Mouse (Mus musculus) hindbrain, embryonic 16.5 days (tissue): ENCODE data around the gene Tenm2. TPM values are rescaled to one million over a fixed set of nuclear protein-coding genes. Genes with fewer than 3 reads are reported as not detected.
A peak's percentile ranks its signal among the peaks of the same experiment; 100 is the strongest.

Source experiments
- ATAC-seq: fragments of 200-750 bp; cut with Nextera tagmentation; 2 replicates; pipeline ENCODE4 v1.8.0; 2017; ENCODE audit warnings: moderate TSS enrichment, moderate library complexity
- H3K27ac ChIP-seq: fragments of 300-500 bp; sonication (generic); 2 replicates; pipeline ENCODE4 v1.5.1; 2014; ENCODE audit warnings: low read depth, mild to moderate bottlenecking, control low read depth, low read length, moderate library complexity
- H3K27me3 ChIP-seq: fragments of 300-500 bp; sonication (generic); replicated peaks from 2 replicates; pipeline ENCODE4 v1.6.1; 2014; ENCODE audit warnings: low read length; ENCODE audit not compliant: control insufficient read depth, insufficient read depth
- H3K36me3 ChIP-seq: fragments of 300-500 bp; sonication (generic); 2 replicates; pipeline ENCODE4 v1.6.1; 2014; ENCODE audit warnings: mild to moderate bottlenecking, low read length, moderate library complexity, mixed read lengths; ENCODE audit not compliant: control insufficient read depth, insufficient read depth
- H3K4me1 ChIP-seq: fragments of 300-500 bp; sonication (generic); 2 replicates; pipeline ENCODE4 v1.6.1; 2014; ENCODE audit warnings: low read depth, low read length; ENCODE audit not compliant: control insufficient read depth, insufficient read depth
- H3K4me2 ChIP-seq: fragments of 300-500 bp; sonication (generic); 2 replicates; pipeline ENCODE4 v1.6.1; 2014; ENCODE audit warnings: mild to moderate bottlenecking, low read length, control low read depth, moderate library complexity
- H3K4me3 ChIP-seq: fragments of 300-500 bp; sonication (generic); 2 replicates; pipeline ENCODE4 v1.5.1; 2014; ENCODE audit warnings: mild to moderate bottlenecking, low read length, control low read depth, moderate library complexity
- H3K9ac ChIP-seq: fragments of 300-500 bp; sonication (generic); 2 replicates; pipeline ENCODE4 v1.6.1; 2014; ENCODE audit warnings: low read depth, mild to moderate bottlenecking, control low read depth, low read length, moderate library complexity
- H3K9me3 ChIP-seq: fragments of 300-500 bp; sonication (generic); 2 replicates; pipeline ENCODE4 v1.6.1; 2014; ENCODE audit warnings: mild to moderate bottlenecking, low read length, moderate library complexity; ENCODE audit not compliant: control insufficient read depth
- WGBS: fragments of 180-500 bp; shearing (Covaris S2); extraction: QIAGEN DNeasy Blood & Tissue Kit; methylation state at CpG from one replicate; pipeline ENCODE4 v1.1.7; 2014; 5-methylcytosine and 5-hydroxymethylcytosine counted together
- polyA plus RNA-seq: library from polyadenylated mRNA; unstranded; fragments of >200 nt; fragmentation: Nextera tagmentation; extraction: Ambion mirVana; gene quantifications from 2 replicates; pipeline ENCODE4 v1.2.1, GENCODE M21; 2015

The Tenm2 gene
- polyA plus RNA-seq, 1 experiment from 2014 or later, result 33.2 TPM

DNA sequence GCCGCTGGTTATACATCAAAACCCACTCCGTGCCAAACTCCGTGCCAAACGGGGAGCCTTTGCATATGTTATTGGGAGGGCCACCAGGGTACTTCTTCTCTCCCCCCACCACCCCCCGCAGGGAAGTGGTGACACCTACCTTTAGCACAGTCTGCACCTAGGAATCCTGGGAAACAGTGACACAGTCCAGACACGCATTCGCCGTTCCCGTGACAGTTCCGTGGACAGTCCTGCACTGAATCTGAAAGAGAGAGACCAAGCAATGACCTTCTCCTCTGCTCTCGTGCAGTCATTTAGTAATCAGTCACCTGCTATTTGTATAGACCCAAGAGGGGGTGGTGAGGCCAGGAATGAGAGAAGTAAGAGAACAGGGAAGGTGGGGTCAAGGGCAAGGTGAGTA lies 1072.2 kb downstream of the Tenm2 start:
- Histone ChIP-seq H3K36me3 (0 out of 2 replicates have a peak, but pooled peaks cover 3% of the 10 kb centered on the region), H3K27ac (no peak overlapping the region), H3K27me3 (no peaks in the 10 kb centered on the region), H3K9ac (no peak overlapping the region), H3K4me2 (no peak overlapping the region), H3K4me3 (no peak overlapping the region), H3K4me1 (no peaks in the 10 kb centered on the region), H3K9me3 (no peaks in the 10 kb centered on the region)
- ATAC-seq, result no peak
- 88% methylated on average over 11 of the region's 11 CpGs for WGBS

DNA sequence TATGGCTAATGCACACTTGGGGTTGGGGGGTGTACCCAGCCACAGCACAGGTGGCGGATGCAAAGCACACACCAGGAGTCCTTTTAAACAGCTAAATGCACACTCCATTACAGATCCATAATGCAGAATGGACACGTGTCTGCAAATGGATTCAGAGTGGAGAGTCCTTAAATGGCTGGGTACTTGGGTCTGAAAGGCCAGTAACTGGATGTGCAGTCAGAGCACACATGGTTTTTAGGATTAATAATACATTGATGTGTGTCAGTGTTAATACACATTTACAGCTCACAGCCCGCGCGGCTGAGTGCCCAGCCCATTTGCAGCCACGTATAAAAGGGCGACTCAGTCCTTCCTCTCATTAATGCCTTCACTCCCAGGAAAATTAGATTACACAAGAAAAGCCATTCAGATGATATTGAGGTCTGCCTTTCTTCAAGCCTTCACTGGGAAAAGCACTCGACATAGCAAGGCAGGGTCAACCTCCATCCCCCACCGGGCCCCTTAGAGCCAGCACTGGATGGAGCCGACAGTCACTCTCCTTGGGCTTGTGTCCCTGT lies 1073.9 kb downstream of the Tenm2 start:
- Histone ChIP-seq H3K4me1 (no peaks in the 10 kb centered on the region), H3K27me3 (no peaks in the 10 kb centered on the region), H3K9me3 (no peaks in the 10 kb centered on the region), H3K9ac (no peak overlapping the region), H3K27ac (no peak overlapping the region), H3K36me3 (0 out of 2 replicates have a peak, but pooled peaks cover 3% of the 10 kb centered on the region), H3K4me3 (no peak overlapping the region), H3K4me2 (no peak overlapping the region)
- no peak for ATAC-seq
- 59% methylated on average over 10 of the region's 10 CpGs for whole genome bisulfite sequencing

DNA sequence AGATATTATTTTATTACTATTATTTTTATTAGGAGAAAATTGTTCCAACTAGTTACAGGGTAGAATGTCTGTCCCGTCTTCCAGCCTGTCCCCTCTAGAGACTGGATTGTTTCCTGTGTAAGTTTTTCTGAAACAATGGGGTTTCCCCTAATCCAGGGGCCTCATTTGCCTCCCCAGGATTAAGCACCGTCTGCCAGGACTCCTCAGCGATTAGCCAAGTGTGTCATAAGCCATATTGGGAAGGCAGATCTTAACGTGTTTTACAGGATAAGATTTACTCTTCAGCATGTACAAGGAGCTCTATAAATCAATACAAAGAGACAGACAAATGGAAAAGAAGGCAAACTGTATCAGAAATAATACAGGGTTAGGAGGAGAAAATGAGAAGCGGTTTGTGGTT lies 1082.3 kb downstream of the Tenm2 start:
- Histone ChIP-seq H3K27ac (no peak overlapping the region), H3K4me1 (peaks cover 12% of the 10 kb centered on the region), H3K9me3 (no peaks in the 10 kb centered on the region), H3K4me2 (no peak overlapping the region), H3K4me3 (no peak overlapping the region), H3K9ac (no peak overlapping the region; the same call in 1 of the 2 replicates), H3K36me3 (no peaks in the 10 kb centered on the region), H3K27me3 (no peaks in the 10 kb centered on the region)
- no peak for ATAC-seq
- 40% methylated on average over 5 of the region's 5 CpGs for WGBS

DNA sequence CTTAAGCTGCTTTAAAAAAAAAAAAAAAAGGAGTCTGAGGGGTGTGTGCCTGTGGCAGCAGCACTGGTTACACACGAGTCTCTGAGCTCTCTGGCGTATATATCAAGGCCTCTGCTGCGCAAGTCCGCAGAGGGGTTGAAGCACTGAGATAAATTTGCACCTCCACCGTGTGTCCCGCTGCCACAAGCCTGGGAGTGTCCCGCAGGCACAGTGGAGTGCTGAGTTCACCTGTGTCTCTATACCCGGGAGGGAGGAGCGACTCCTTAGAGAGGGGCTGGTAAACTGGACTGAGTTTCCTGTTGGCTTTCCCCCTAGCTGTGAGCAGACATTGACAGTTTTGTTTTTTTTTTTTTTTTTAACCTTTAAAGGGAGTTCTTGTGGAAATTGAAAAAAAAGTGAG lies 1082.8 kb downstream of the Tenm2 start:
- Histone ChIP-seq H3K4me2 (peak overlapping the region; percentile 36), H3K27ac (no peak overlapping the region)

DNA sequence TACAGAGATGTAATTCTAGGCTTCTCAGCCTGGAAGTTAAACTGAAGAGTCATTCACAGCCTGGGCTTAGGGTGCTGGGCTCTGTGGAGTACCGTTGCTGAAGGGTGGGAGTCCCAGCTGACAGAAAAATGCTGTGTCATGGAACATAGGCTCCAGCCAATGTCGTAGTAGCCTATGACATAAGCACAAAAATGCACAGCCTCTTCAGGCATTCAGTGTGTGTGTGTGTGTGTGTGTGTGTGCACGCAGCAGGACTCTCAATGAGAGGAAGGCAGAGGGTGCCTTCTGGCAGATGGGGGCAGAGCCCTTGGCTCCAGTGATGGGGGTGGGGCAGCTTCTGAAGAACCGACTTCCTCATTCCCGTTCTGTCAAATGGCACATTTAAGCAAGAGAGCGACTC lies 1083.5 kb downstream of the Tenm2 start:
- peak overlapping the region; percentile 18 for H3K4me2 ChIP-seq
- H3K4me1 ChIP-seq, result peaks cover 12% of the 10 kb centered on the region
- H3K4me3 ChIP-seq, result no peak overlapping the region
- no peak overlapping the region for H3K27ac ChIP-seq
- H3K9ac ChIP-seq, result no peak overlapping the region
- no peaks in the 10 kb centered on the region for H3K27me3 ChIP-seq
- ATAC-seq, result peak; percentile 60
- no peaks in the 10 kb centered on the region for H3K36me3 ChIP-seq
- H3K9me3 ChIP-seq, result no peaks in the 10 kb centered on the region
- WGBS, result 6% methylated on average over 6 of the region's 6 CpGs

More for the DNA sequence above, 1082.8 kb downstream of the Tenm2 start:
- Histone ChIP-seq H3K4me3 (no peak overlapping the region), H3K4me1 (peaks cover 12% of the 10 kb centered on the region), H3K36me3 (no peaks in the 10 kb centered on the region), H3K9me3 (no peaks in the 10 kb centered on the region), H3K9ac (no peak overlapping the region; the same call in 1 of the 2 replicates), H3K27me3 (no peaks in the 10 kb centered on the region)
- WGBS, result 22% methylated on average over 9 of the region's 9 CpGs
- ATAC-seq, result peak; percentile 29; the same call in 1 of the 2 replicates

DNA sequence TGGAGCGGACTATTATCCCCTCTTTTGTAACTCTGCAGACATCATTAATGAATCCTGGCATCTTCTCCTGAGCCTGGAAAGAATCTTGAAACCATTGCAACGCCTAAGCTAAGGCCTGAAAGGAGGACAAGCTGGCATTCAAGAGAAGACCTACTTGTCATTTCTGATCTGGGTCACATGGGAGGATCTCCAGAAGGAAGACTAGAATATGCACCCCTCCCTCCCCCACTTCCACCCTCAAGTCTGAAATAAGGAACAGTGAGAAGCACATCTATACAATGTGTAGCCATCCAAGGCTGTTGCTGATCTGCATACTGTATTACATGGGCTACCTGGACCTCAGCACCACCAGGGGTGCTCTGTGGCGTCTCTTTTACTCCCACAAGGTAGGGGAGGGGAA lies 1086.7 kb downstream of the Tenm2 start:
- Histone ChIP-seq H3K9ac (no peak overlapping the region), H3K36me3 (no peaks in the 10 kb centered on the region), H3K4me1 (peaks cover 12% of the 10 kb centered on the region), H3K27me3 (no peaks in the 10 kb centered on the region), H3K27ac (no peak overlapping the region), H3K4me3 (no peak overlapping the region), H3K9me3 (no peaks in the 10 kb centered on the region), H3K4me2 (no peak overlapping the region)
- WGBS, result 79% methylated on average over 3 of the region's 3 CpGs
- ATAC-seq, result no peak

DNA sequence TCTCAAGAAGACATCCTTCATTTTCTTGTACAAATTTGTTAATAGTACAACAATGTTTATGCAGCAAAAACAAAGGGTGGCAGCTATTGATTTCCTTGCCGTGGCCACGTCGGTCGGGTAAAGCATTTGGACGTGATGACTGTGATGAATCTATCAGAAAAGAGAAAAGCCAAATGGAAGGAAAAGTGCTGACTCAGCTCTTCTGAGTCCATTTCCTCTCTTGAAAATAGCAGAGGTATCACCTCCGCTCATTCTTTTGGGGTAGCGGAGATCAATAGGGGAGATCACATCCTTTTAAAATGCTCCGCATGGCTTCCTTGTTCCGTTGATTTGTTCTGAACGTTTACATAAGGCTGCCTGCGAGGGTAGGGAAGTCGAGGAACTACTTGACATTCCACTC lies 1090.7 kb downstream of the Tenm2 start:
- no peak for ATAC-seq
- no peaks in the 10 kb centered on the region for H3K4me1 ChIP-seq
- H3K36me3 ChIP-seq, result no peaks in the 10 kb centered on the region
- 64% methylated on average over 12 of the region's 12 CpGs for WGBS
- H3K9me3 ChIP-seq, result no peaks in the 10 kb centered on the region
- no peak overlapping the region for H3K4me2 ChIP-seq
- no peak overlapping the region for H3K27ac ChIP-seq
- no peak overlapping the region for H3K4me3 ChIP-seq
- no peak overlapping the region for H3K9ac ChIP-seq
- no peaks in the 10 kb centered on the region for H3K27me3 ChIP-seq

DNA sequence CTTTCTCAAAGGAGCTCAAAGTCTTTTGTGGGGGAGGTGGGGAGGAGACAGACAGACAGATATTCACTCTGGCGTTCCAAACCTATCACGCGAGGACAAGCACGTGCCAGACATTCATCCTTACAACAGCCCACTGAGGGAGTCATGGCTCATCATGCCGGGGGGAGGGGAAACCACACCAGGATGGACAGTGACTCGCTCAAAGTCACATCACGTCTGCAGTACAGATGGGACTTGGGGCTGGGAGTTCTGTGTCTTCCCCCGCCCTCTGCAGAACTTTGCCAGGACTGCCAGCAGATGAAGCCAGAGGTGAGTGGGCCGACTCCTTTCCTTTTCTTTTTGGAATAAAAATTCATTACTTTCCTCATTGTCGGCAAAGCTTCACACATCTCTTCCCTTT lies 1095.4 kb downstream of the Tenm2 start:
- H3K27ac ChIP-seq, result no peak overlapping the region
- no peaks in the 10 kb centered on the region for H3K9me3 ChIP-seq
- ATAC-seq, result 0 out of 2 replicates have a peak, but pooled peaks have one; percentile 12
- H3K4me2 ChIP-seq, result no peak overlapping the region
- H3K4me1 ChIP-seq, result peaks cover 9% of the 10 kb centered on the region
- no peak overlapping the region for H3K4me3 ChIP-seq
- no peaks in the 10 kb centered on the region for H3K36me3 ChIP-seq
- no peak overlapping the region for H3K9ac ChIP-seq
- no peaks in the 10 kb centered on the region for H3K27me3 ChIP-seq
- 56% methylated on average over 10 of the region's 10 CpGs for WGBS

DNA sequence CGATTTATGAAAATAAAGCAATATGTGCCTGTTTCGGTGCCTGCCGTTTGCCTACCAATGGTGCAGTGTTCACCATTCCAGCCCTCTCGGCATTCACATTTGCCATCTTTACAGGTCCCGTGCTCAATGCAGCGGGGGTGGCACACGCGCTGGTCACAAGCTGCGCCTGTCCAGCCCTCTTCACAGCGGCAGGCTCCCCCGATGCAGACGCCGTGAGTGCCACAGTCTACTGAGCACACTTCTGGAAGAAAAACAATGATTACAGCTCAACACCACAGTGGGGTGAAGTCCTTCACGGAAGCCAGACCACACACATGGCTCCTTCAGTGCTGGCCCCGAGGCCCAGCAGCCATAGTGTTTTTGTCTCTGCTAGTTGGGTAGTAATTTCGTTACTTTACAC lies 1096.2 kb downstream of the Tenm2 start:
- Histone ChIP-seq H3K4me3 (no peak overlapping the region), H3K4me2 (no peak overlapping the region), H3K27ac (no peak overlapping the region), H3K27me3 (no peaks in the 10 kb centered on the region), H3K4me1 (peaks cover 9% of the 10 kb centered on the region), H3K9ac (no peak overlapping the region), H3K36me3 (no peaks in the 10 kb centered on the region), H3K9me3 (no peaks in the 10 kb centered on the region)
- ATAC-seq, result no peak
- WGBS, result 53% methylated on average over 16 of the region's 16 CpGs
